18 mouse cellular contexts compared by ENCODE assay signal in the genomic region with DNA sequence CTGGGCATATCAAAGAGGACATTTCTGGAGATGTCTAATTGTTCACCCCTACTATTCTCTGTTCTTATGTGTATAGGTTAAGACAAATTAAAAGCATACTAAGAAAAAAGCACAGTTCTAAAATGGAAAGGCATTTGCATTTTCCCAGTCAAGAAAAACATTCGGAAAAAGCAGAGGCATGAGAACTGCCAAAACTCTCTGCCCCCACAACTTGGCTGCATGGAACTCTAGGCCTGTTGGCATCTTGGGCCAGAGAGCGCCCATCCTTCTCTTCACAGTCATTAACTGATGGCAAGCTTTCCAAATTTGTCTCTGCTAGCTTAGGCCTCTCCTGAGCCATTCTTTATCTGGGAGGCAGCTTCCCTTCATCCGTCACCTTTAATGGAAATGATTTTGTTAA.
A peak's percentile ranks its signal among the peaks of the same experiment; 100 is the strongest.
DNase-seq lines count a peak whose midpoint lies in the region; ATAC-seq lines count a peak whose summit lies in the region.
"Had no signal": no experiment of that assay in that cellular context is flagged by ENCODE, and none has a peak within 500 bp of the region (broad histone marks: within the 10 kb centered on the region; RNA-seq: fewer than 3 reads in every experiment).

No protein-coding gene starts in this region.

- no peak for DNase-seq in frontal cortex, postnatal 25 days (ENCODE audit: low spot score in 2 of 2)
- peak; percentile 19 for DNase-seq in right cerebral cortex, adult 18-20 months
- no peak for DNase-seq in right cerebral cortex, postnatal 25 days
- no peak for DNase-seq in adrenal gland, postnatal 14 days
- DNase-seq: adrenal gland, adult 8-10 months; adrenal gland, postnatal 25 days; B cell, adult 2 months; cerebellum, adult 11-12 months; cerebellum, adult 9-10 months; cerebellum, postnatal 10 days; cerebellum, postnatal 25 days; forebrain, postnatal 0 days had no signal

- ATAC-seq in frontal cortex, adult (ENCODE audit: low TSS enrichment): peak; percentile 93
- ATAC-seq: activated CD4-positive, CD25-positive, alpha-beta regulatory T cell, adult 4 months; CD4-positive, CD25-positive, alpha-beta regulatory T cell, adult 4 months; forebrain, embryonic 13.5 days; forebrain, embryonic 15.5 days; forebrain, postnatal 0 days; Patski had no signal
